Mouse (Mus musculus) MEL (cell line): Measurements from ENCODE around the gene Atg14. TPM values are rescaled to one million over a fixed set of nuclear protein-coding genes. Genes with fewer than 3 reads are reported as not detected.

Experiments
- DNase-seq: peaks from one replicate; pipeline ENCODE4 v3.0.0; 2011; ENCODE audit warnings: low read depth, low spot score
- H3K27ac ChIP-seq: 2 replicates; pipeline ENCODE4 v1.5.1; 2012; ENCODE audit warnings: low read depth, mild to moderate bottlenecking, control low read depth, low read length, moderate library complexity; ENCODE audit not compliant: control insufficient read depth
- H3K27me3 ChIP-seq, 2 experiments: fragments of 150-350 bp in 1 of 2; sonication (generic) in 1 of 2; 2 replicates each; pipeline ENCODE4 v1.6.1; 2012; ENCODE audit warnings: low read length in 2 of 2, mild to moderate bottlenecking in 2 of 2, improper control_type of control experiment in 1 of 2, moderate library complexity in 1 of 2; ENCODE audit not compliant: insufficient read depth in 2 of 2, control insufficient read depth in 1 of 2
- H3K36me3 ChIP-seq, 2 experiments: 2 replicates each; pipeline ENCODE4 v1.6.1; 2012 to 2014; ENCODE audit warnings: low read length in 2 of 2, improper control_type of control experiment in 1 of 2, inconsistent platforms in 1 of 2, mild to moderate bottlenecking in 1 of 2; ENCODE audit not compliant: insufficient read depth in 2 of 2, control insufficient read depth in 1 of 2
- H3K4me1 ChIP-seq, 2 experiments: fragments of 150-350 bp in 1 of 2; sonication (generic) in 1 of 2; 2 replicates each; pipeline ENCODE4 v1.6.1; 2012; ENCODE audit warnings: low read length in 2 of 2, improper control_type of control experiment in 1 of 2, mild to moderate bottlenecking in 1 of 2; ENCODE audit not compliant: insufficient read depth in 2 of 2, control insufficient read depth in 1 of 2
- H3K4me3 ChIP-seq, 2 experiments: fragments of 150-350 bp in 1 of 2; sonication (generic) in 1 of 2; 2 replicates each; pipeline ENCODE4 v1.5.1; 2012; ENCODE audit warnings: low read depth in 2 of 2, low read length in 2 of 2, mild to moderate bottlenecking in 2 of 2, moderate library complexity in 2 of 2, control low read depth in 1 of 2, improper control_type of control experiment in 1 of 2; ENCODE audit not compliant: control insufficient read depth in 1 of 2, insufficient read depth in 1 of 2
- H3K79me2 ChIP-seq: 2 replicates; pipeline ENCODE4 v1.6.1; 2012; ENCODE audit warnings: mild to moderate bottlenecking, low read length, moderate library complexity; ENCODE audit not compliant: control insufficient read depth, poor library complexity, insufficient read depth
- H3K9ac ChIP-seq: 2 replicates; pipeline ENCODE4 v1.6.1; 2012; ENCODE audit warnings: low read depth, mild to moderate bottlenecking, control low read depth, low read length, moderate library complexity; ENCODE audit not compliant: control insufficient read depth, poor library complexity, severe bottlenecking
- H3K9me3 ChIP-seq: fragments of 150-350 bp; sonication (generic); replicated peaks from 2 replicates; pipeline ENCODE4 v1.6.1; 2012; ENCODE audit warnings: mild to moderate bottlenecking, low read length, improper control_type of control experiment, moderate library complexity; ENCODE audit not compliant: insufficient read depth
- BHLHE40 ChIP-seq: IDR thresholded peaks from 2 replicates; pipeline ENCODE4 v1.6.1; 2012; ENCODE audit warnings: low read depth, mild to moderate bottlenecking, inconsistent platforms, low read length, improper control_type of control experiment, borderline replicate concordance
- CHD1 ChIP-seq: IDR thresholded peaks from 2 replicates; pipeline ENCODE4 v1.6.1; 2012; ENCODE audit warnings: low read depth, mild to moderate bottlenecking, inconsistent platforms, low read length, improper control_type of control experiment
- E2F4 ChIP-seq: IDR thresholded peaks from 2 replicates; pipeline ENCODE4 v1.6.1; 2011; ENCODE audit warnings: low read depth, low read length, improper control_type of control experiment, borderline replicate concordance
- ELF1 ChIP-seq: IDR thresholded peaks from 2 replicates; pipeline ENCODE4 v1.6.1; 2014; ENCODE audit warnings: low read depth, mild to moderate bottlenecking, inconsistent platforms, low read length, improper control_type of control experiment, moderate library complexity
- ETS1 ChIP-seq: IDR thresholded peaks from 2 replicates; pipeline ENCODE4 v1.6.1; 2012; ENCODE audit warnings: low read depth, mild to moderate bottlenecking, inconsistent platforms, low read length, improper control_type of control experiment, moderate library complexity
- GATA1 ChIP-seq: IDR thresholded peaks from 2 replicates; pipeline ENCODE4 v1.6.1; 2011; ENCODE audit warnings: low read depth, low read length, improper control_type of control experiment
- JUND ChIP-seq: IDR thresholded peaks from 2 replicates; pipeline ENCODE4 v1.6.1; 2011; ENCODE audit warnings: low read depth, mild to moderate bottlenecking, improper control_type of control experiment, low read length
- MAX ChIP-seq: IDR thresholded peaks from 2 replicates; pipeline ENCODE4 v1.6.1; 2011; ENCODE audit warnings: low read length, improper control_type of control experiment
- MAZ ChIP-seq: IDR thresholded peaks from 2 replicates; pipeline ENCODE4 v1.6.1; 2012; ENCODE audit warnings: low read depth, mild to moderate bottlenecking, inconsistent platforms, low read length, improper control_type of control experiment
- MEF2A ChIP-seq: IDR thresholded peaks from 2 replicates; pipeline ENCODE4 v1.6.1; 2014; ENCODE audit warnings: low read depth, mild to moderate bottlenecking, inconsistent platforms, low read length, improper control_type of control experiment; ENCODE audit not compliant: poor library complexity, insufficient replicate concordance, severe bottlenecking; ENCODE audit errors: extremely low read depth
- MYB ChIP-seq: IDR thresholded peaks from 2 replicates; pipeline ENCODE4 v1.6.1; 2011; ENCODE audit warnings: mild to moderate bottlenecking, low read depth, low read length, improper control_type of control experiment
- NRF1 ChIP-seq: IDR thresholded peaks from 2 replicates; pipeline ENCODE4 v1.6.1; 2014; ENCODE audit warnings: low read depth, mild to moderate bottlenecking, inconsistent platforms, low read length, improper control_type of control experiment, moderate library complexity; ENCODE audit not compliant: poor library complexity, insufficient read depth, severe bottlenecking
- POLR2A ChIP-seq, 2 experiments: IDR thresholded peaks; 2 replicates each; pipeline ENCODE4 v1.6.1; 2011 to 2012; ENCODE audit warnings: low read length in 2 of 2, mild to moderate bottlenecking in 2 of 2, control low read depth in 1 of 2, improper control_type of control experiment in 1 of 2, low read depth in 1 of 2, moderate library complexity in 1 of 2; ENCODE audit not compliant: control insufficient read depth in 1 of 2, insufficient read depth in 1 of 2, poor library complexity in 1 of 2
- POLR2AphosphoS5 ChIP-seq: IDR thresholded peaks from 2 replicates; pipeline ENCODE4 v1.6.1; 2012; ENCODE audit warnings: low read depth, borderline replicate concordance, mild to moderate bottlenecking, inconsistent platforms, low read length, moderate library complexity, mixed read lengths
- RAD21 ChIP-seq: IDR thresholded peaks from 2 replicates; pipeline ENCODE4 v1.6.1; 2011; ENCODE audit warnings: mild to moderate bottlenecking, low read depth, low read length, improper control_type of control experiment
- RCOR1 ChIP-seq: IDR thresholded peaks from 2 replicates; pipeline ENCODE4 v1.6.1; 2012; ENCODE audit warnings: low read depth, mild to moderate bottlenecking, inconsistent platforms, low read length, improper control_type of control experiment
- SIN3A ChIP-seq: IDR thresholded peaks from 2 replicates; pipeline ENCODE4 v1.6.1; 2012; ENCODE audit warnings: low read length, improper control_type of control experiment, inconsistent platforms
- SMC3 ChIP-seq: IDR thresholded peaks from 2 replicates; pipeline ENCODE4 v1.6.1; 2011; ENCODE audit warnings: low read depth, low read length, improper control_type of control experiment
- TAL1 ChIP-seq: IDR thresholded peaks from 2 replicates; pipeline ENCODE4 v1.6.1; 2012; ENCODE audit warnings: mild to moderate bottlenecking, inconsistent platforms, low read length, moderate library complexity, mixed read lengths
- TBP ChIP-seq: IDR thresholded peaks from 2 replicates; pipeline ENCODE4 v1.8.0; 2011; ENCODE audit warnings: low read depth, low read length, improper control_type of control experiment
- TCF12 ChIP-seq: IDR thresholded peaks from 2 replicates; pipeline ENCODE4 v1.6.1; 2014; ENCODE audit warnings: low read depth, mild to moderate bottlenecking, inconsistent platforms, low read length, improper control_type of control experiment, moderate library complexity
- USF1 ChIP-seq: IDR thresholded peaks from 2 replicates; pipeline ENCODE4 v1.6.1; 2014; ENCODE audit warnings: low read depth, mild to moderate bottlenecking, inconsistent platforms, low read length, improper control_type of control experiment, moderate library complexity
- ZNF384 ChIP-seq: IDR thresholded peaks from 2 replicates; pipeline ENCODE4 v1.6.1; 2012; ENCODE audit warnings: low read depth, mild to moderate bottlenecking, inconsistent platforms, low read length, improper control_type of control experiment
- polyA plus RNA-seq, 2 experiments: library from polyadenylated mRNA; stranded (reverse) in 1 of 2; unstranded in 1 of 2; fragments of >175 nt in 1 of 2; fragments of >200 nt in 1 of 2; gene quantifications; 2 replicates each; pipeline versions ENCODE4 v1.2.1 to v1.2.4; 2012; ENCODE audit warnings: low replicate concordance in 2 of 2, low read depth in 1 of 2; ENCODE audit not compliant: insufficient read length in 2 of 2, insufficient read depth in 1 of 2, missing spikeins in 1 of 2
- total RNA-seq: library from RNA; depleted of rRNA; stranded (reverse); fragments of 300-350 nt; gene quantifications from 2 replicates; pipeline ENCODE4 v1.2.3, GENCODE M21; 2012

The Atg14 gene
- total and polyA plus RNA-seq, 3 experiments: 3.1 to 5.7 TPM; not detected in 1

DNA sequence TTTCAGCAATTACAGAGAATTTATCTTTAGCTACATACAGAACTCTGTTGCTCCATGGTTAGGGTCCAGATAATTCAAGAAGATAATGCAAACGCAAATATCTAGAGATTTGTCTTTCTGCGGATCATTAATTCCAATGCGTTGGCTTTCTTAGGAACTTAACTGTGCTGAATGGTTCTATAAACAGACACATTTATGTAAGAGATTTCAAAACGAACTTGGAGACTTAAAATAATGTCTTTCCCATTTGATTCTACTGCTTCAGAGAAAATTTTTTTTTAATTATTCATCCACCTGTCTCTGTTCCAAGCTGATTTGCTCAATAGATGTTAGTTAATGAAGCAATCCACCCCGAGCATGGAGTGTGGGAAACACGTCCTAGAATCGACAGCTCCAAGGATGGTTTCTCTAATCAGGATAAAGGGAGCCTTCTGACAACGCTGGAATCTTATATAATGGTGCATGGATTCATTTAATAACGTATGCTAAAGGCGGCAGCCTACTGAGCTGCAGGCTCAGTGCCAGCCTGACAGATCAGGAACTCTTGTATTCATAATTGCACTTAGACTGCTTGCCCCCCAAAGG is 20.0 kb upstream of the Atg14 start:
- DNase-seq: no peak
- Histone ChIP-seq H3K27ac (no peak overlapping the region), H3K4me1 (no peaks in the 10 kb centered on the region), H3K79me2 (no peaks in the 10 kb centered on the region), H3K9ac (no peak overlapping the region), H3K4me3 (no peak overlapping the region), H3K27me3 (no peaks in the 10 kb centered on the region; a peak in 1 of 4 replicates), H3K9me3 (no peaks in the 10 kb centered on the region), H3K36me3 (no peaks in the 10 kb centered on the region; a peak in 1 of 4 replicates)
- TF ChIP-seq TCF12 (no peak), CHD1 (no peak), GATA1 (no peak), SMC3 (no peak), POLR2AphosphoS5 (no peak), MEF2A (no peak), MAX (no peak), E2F4 (no peak), ELF1 (no peak), TBP (no peak), JUND (no peak), RCOR1 (no peak), SIN3A (no peak), MAZ (no peak), ZNF384 (no peak)

GRCm38 (mm10) chr14:47589444-47589843 is 19.0 kb upstream of the Atg14 start:
- Histone ChIP-seq H3K79me2 (no peaks in the 10 kb centered on the region), H3K27me3 (no peaks in the 10 kb centered on the region; a peak in 2 of 4 replicates), H3K9me3 (no peaks in the 10 kb centered on the region), H3K36me3 (no peaks in the 10 kb centered on the region), H3K4me3 (no peak overlapping the region), H3K27ac (no peak overlapping the region), H3K4me1 (no peaks in the 10 kb centered on the region), H3K9ac (no peak overlapping the region)
- no peak for TF ChIP-seq USF1
- no peak for TF ChIP-seq GATA1
- TF ChIP-seq TAL1: no peak
- no peak for TF ChIP-seq JUND
- TF ChIP-seq NRF1: no peak
- TF ChIP-seq RAD21: no peak
- TF ChIP-seq TCF12: no peak
- no peak for TF ChIP-seq ETS1
- TF ChIP-seq BHLHE40: no peak
- no peak for TF ChIP-seq POLR2A (IDR thresholded peaks at IDR 0.05; ENCODE audit: control insufficient read depth in 1 of 2, insufficient read depth in 1 of 2, low read depth in 1 of 2, low read length in 2 of 2, poor library complexity in 1 of 2)
- no peak for TF ChIP-seq MYB
- no peak for TF ChIP-seq POLR2AphosphoS5
- TF ChIP-seq MAX: no peak
- no peak for TF ChIP-seq TBP
- TF ChIP-seq ELF1: no peak
- TF ChIP-seq RCOR1: no peak
- no peak for DNase-seq
